Mouse (Mus musculus) myocyte (in vitro differentiated cells): ENCODE results near the gene Bcar3. TPM values are rescaled to one million over a fixed set of nuclear protein-coding genes. Genes with fewer than 3 reads are reported as not detected.

ENCODE experiments used
- H3K27me3 ChIP-seq: one replicate; pipeline ENCODE4 v1.6.1; 2011; ENCODE audit not compliant: control insufficient read depth, insufficient read depth, insufficient read length
- H3K36me3 ChIP-seq: one replicate; pipeline ENCODE4 v1.6.1; 2011; ENCODE audit not compliant: control insufficient read depth, insufficient read depth
- H3K4me2 ChIP-seq: one replicate; pipeline ENCODE4 v1.6.1; 2011; ENCODE audit warnings: low read depth, control low read depth
- H3K4me3 ChIP-seq: one replicate; pipeline ENCODE4 v1.5.1; 2011; ENCODE audit warnings: mild to moderate bottlenecking, control low read depth, moderate library complexity
- H3K79me2 ChIP-seq: one replicate; pipeline ENCODE4 v1.6.1; 2011; ENCODE audit not compliant: control insufficient read depth, insufficient read depth
- H3ac ChIP-seq: one replicate; pipeline ENCODE4 v1.6.1; 2011; ENCODE audit not compliant: control insufficient read depth, insufficient read length
- CEBPB ChIP-seq: IDR thresholded peaks from 2 replicates; pipeline ENCODE4 v1.6.1; 2011; ENCODE audit warnings: mild to moderate bottlenecking, moderate library complexity; ENCODE audit not compliant: poor library complexity, insufficient read depth, severe bottlenecking
- E2F4 ChIP-seq: IDR thresholded peaks from one replicate; pipeline ENCODE4 v1.6.1; 2011; ENCODE audit warnings: mild to moderate bottlenecking, control low read depth, moderate library complexity; ENCODE audit not compliant: insufficient read depth
- MAX ChIP-seq: IDR thresholded peaks from one replicate; pipeline ENCODE4 v1.6.1; 2011; ENCODE audit warnings: low read depth, mild to moderate bottlenecking, control low read depth
- MYOD1 ChIP-seq, 3 experiments: IDR thresholded peaks; one replicate each; pipeline ENCODE4 v1.6.1; 2011; ENCODE audit warnings: control low read depth in 2 of 3, low read depth in 2 of 3, mild to moderate bottlenecking in 2 of 3, moderate library complexity in 1 of 3; ENCODE audit not compliant: insufficient read length in 2 of 3, control insufficient read depth in 1 of 3
- MYOG ChIP-seq, 3 experiments: IDR thresholded peaks; one replicate each; pipeline ENCODE4 v1.6.1; 2011; ENCODE audit warnings: control low read depth in 2 of 3, low read depth in 2 of 3, mild to moderate bottlenecking in 2 of 3; ENCODE audit not compliant: insufficient read length in 2 of 3, control insufficient read depth in 1 of 3, insufficient read depth in 1 of 3
- POLR2A ChIP-seq: IDR thresholded peaks from one replicate; pipeline ENCODE4 v1.6.1; 2011; ENCODE audit warnings: low read depth, mild to moderate bottlenecking, control low read depth, moderate library complexity; ENCODE audit not compliant: insufficient read length
- POLR2AphosphoS2 ChIP-seq: IDR thresholded peaks from one replicate; pipeline ENCODE4 v1.6.1; 2011; ENCODE audit warnings: low read depth, control low read depth; ENCODE audit not compliant: insufficient read length
- REST ChIP-seq: IDR thresholded peaks from one replicate; pipeline ENCODE4 v1.6.1; 2011; ENCODE audit warnings: mild to moderate bottlenecking, control low read depth, moderate library complexity; ENCODE audit not compliant: insufficient read depth, insufficient read length
- SRF ChIP-seq: IDR thresholded peaks from one replicate; pipeline ENCODE4 v1.6.1; 2011; ENCODE audit warnings: low read depth; ENCODE audit not compliant: control insufficient read depth, insufficient read length
- TCF12 ChIP-seq: IDR thresholded peaks from one replicate; pipeline ENCODE4 v1.6.1; 2011; ENCODE audit warnings: mild to moderate bottlenecking, control low read depth; ENCODE audit not compliant: poor library complexity, insufficient read depth, severe bottlenecking
- TCF3 ChIP-seq: IDR thresholded peaks from one replicate; pipeline ENCODE4 v1.6.1; 2011; ENCODE audit warnings: low read depth, control low read depth; ENCODE audit not compliant: insufficient read length
- USF1 ChIP-seq: IDR thresholded peaks from one replicate; pipeline ENCODE4 v1.6.1; 2011; ENCODE audit warnings: low read depth, mild to moderate bottlenecking, control low read depth, moderate library complexity
- polyA plus RNA-seq: library from polyadenylated mRNA; unstranded; fragments of >200 nt; fragmentation: generic; extraction: Trizol; gene quantifications from one replicate; pipeline ENCODE4 v1.2.1, GENCODE M21; 2012; ENCODE audit warnings: missing spikeins

The Bcar3 gene
- polyA plus RNA-seq, 1 experiment, result 21.4 TPM

GRCm38 (mm10) chr3:122433975-122434626 is 140.2 kb downstream of the Bcar3 start:
- no peak overlapping the region for H3ac ChIP-seq
- H3K4me2 ChIP-seq, result no peak overlapping the region
- TF ChIP-seq TCF3, result no peak
- TF ChIP-seq POLR2A, result no peak
- TF ChIP-seq MYOD1 (IDR thresholded peaks at IDR 0.05; ENCODE audit: control insufficient read depth in 1 of 3, insufficient read length in 2 of 3, low read depth in 2 of 3), result no peak
- no peak for TF ChIP-seq MYOG (IDR thresholded peaks at IDR 0.05; ENCODE audit: control insufficient read depth in 1 of 3, insufficient read depth in 1 of 3, insufficient read length in 2 of 3, low read depth in 2 of 3)
- TF ChIP-seq TCF12, result no peak
- no peak for TF ChIP-seq SRF
- TF ChIP-seq USF1, result no peak
- no peak for TF ChIP-seq POLR2AphosphoS2
- no peak for TF ChIP-seq REST
- no peak for TF ChIP-seq E2F4
- H3K36me3 ChIP-seq, result no peaks in the 10 kb centered on the region
- no peak overlapping the region for H3K4me3 ChIP-seq
- no peaks in the 10 kb centered on the region for H3K27me3 ChIP-seq
- peaks cover 66% of the 10 kb centered on the region for H3K79me2 ChIP-seq

- peak in 1 of 3 experiments; percentile 60 for TF ChIP-seq MYOD1 (IDR thresholded peaks at IDR 0.05; ENCODE audit: control insufficient read depth in 1 of 3, insufficient read length in 2 of 3, low read depth in 2 of 3)
- no peak for TF ChIP-seq SRF
- no peak overlapping the region for H3ac ChIP-seq
- no peak overlapping the region for H3K4me2 ChIP-seq
- no peaks in the 10 kb centered on the region for H3K27me3 ChIP-seq
- H3K79me2 ChIP-seq, result peaks cover 69% of the 10 kb centered on the region
- H3K36me3 ChIP-seq, result no peaks in the 10 kb centered on the region
- H3K4me3 ChIP-seq, result no peak overlapping the region
Measured at GRCm38 (mm10) chr3:122434983-122435935, 141.3 kb downstream of the Bcar3 start.

- Histone ChIP-seq H3ac (no peak overlapping the region), H3K79me2 (peaks cover 82% of the 10 kb centered on the region), H3K4me2 (peak overlapping the region; percentile 56), H3K36me3 (peaks cover 3% of the 10 kb centered on the region), H3K27me3 (no peaks in the 10 kb centered on the region), H3K4me3 (no peak overlapping the region)
- no peak for TF ChIP-seq USF1
- TF ChIP-seq CEBPB, result 0 out of 2 replicates have a peak, but pooled peaks have one; percentile 8
- TF ChIP-seq POLR2A, result no peak
- TF ChIP-seq MYOD1 (IDR thresholded peaks at IDR 0.05; ENCODE audit: control insufficient read depth in 1 of 3, insufficient read length in 2 of 3, low read depth in 2 of 3), result peak; percentile 90 to 92 (median 92)
- peak in 1 of 3 experiments; percentile 76 for TF ChIP-seq MYOG (IDR thresholded peaks at IDR 0.05; ENCODE audit: control insufficient read depth in 1 of 3, insufficient read depth in 1 of 3, insufficient read length in 2 of 3, low read depth in 2 of 3)
- no peak for TF ChIP-seq POLR2AphosphoS2
- peak; percentile 28 for TF ChIP-seq TCF12
Measured at GRCm38 (mm10) chr3:122438143-122438825, 144.3 kb downstream of the Bcar3 start.

GRCm38 (mm10) chr3:122445696-122446095 is 151.8 kb downstream of the Bcar3 start:
- H3ac ChIP-seq, result no peak overlapping the region
- peaks cover 8% of the 10 kb centered on the region for H3K36me3 ChIP-seq
- no peak overlapping the region for H3K4me2 ChIP-seq
- TF ChIP-seq SRF (no peak), TCF12 (no peak), MYOG (IDR thresholded peaks at IDR 0.05; ENCODE audit: control insufficient read depth in 1 of 3, insufficient read depth in 1 of 3, insufficient read length in 2 of 3, low read depth in 2 of 3) (no peak), CEBPB (no peak), USF1 (no peak), TCF3 (no peak), E2F4 (no peak), POLR2AphosphoS2 (no peak), POLR2A (no peak), MAX (no peak), REST (no peak), MYOD1 (IDR thresholded peaks at IDR 0.05; ENCODE audit: control insufficient read depth in 1 of 3, insufficient read length in 2 of 3, low read depth in 2 of 3) (no peak)
- H3K79me2 ChIP-seq, result peaks cover 79% of the 10 kb centered on the region
- no peaks in the 10 kb centered on the region for H3K27me3 ChIP-seq
- H3K4me3 ChIP-seq, result no peak overlapping the region
